Mouse (Mus musculus): ENCODE measurements around the gene Pcyt1b. TPM values are rescaled to one million over a fixed set of nuclear protein-coding genes. Genes with fewer than 3 reads are reported as not detected.

The Pcyt1b gene
- polyA plus RNA-seq (2012; ENCODE audit: insufficient read depth, insufficient read length, missing spikeins), result 0.28 TPM in 1 of 2 replicates, not detected in the other

GRCm38 (mm10) chrX:93654218-93655002 is at the start of gene Pcyt1b:
Gene Pcyt1b (plus strand): TSS chrX:93654863.
- Histone ChIP-seq H3K4me3 (ENCODE audit: insufficient read depth, low read depth, low read length) (no peak within 1 kb of the TSS), H3K4me1 (ENCODE audit: control insufficient read depth, insufficient read depth, insufficient read length, low read length) (no peaks in the 10 kb centered on the region), H3K27ac (replicated peaks; ENCODE audit: low read depth, low read length) (no peak within 1 kb of the TSS)

GRCm38 (mm10) chrX:93630256-93630655 is 24.4 kb upstream of the Pcyt1b start:
- Histone ChIP-seq H3K4me3 (ENCODE audit: insufficient read depth, low read depth, low read length) (no peak overlapping the region), H3K27ac (replicated peaks; ENCODE audit: low read depth, low read length) (no peak overlapping the region), H3K4me1 (ENCODE audit: control insufficient read depth, insufficient read depth, insufficient read length, low read length) (no peaks in the 10 kb centered on the region)

- H3K4me1 ChIP-seq (ENCODE audit: control insufficient read depth, insufficient read depth, insufficient read length, low read length), result no peaks in the 10 kb centered on the region
- peak within 1 kb of the TSS; percentile 60; the same call in 1 of the 2 replicates for H3K27ac ChIP-seq (replicated peaks; ENCODE audit: low read depth, low read length)
- peak within 1 kb of the TSS; percentile 94 for H3K4me3 ChIP-seq (ENCODE audit: insufficient read depth, low read depth, low read length)
Measured at GRCm38 (mm10) chrX:93631657-93632449, 22.8 kb upstream of the Pcyt1b start, which contains the start of gene Pola1. Gene Pola1 (minus strand): TSS chrX:93632155.

DNA sequence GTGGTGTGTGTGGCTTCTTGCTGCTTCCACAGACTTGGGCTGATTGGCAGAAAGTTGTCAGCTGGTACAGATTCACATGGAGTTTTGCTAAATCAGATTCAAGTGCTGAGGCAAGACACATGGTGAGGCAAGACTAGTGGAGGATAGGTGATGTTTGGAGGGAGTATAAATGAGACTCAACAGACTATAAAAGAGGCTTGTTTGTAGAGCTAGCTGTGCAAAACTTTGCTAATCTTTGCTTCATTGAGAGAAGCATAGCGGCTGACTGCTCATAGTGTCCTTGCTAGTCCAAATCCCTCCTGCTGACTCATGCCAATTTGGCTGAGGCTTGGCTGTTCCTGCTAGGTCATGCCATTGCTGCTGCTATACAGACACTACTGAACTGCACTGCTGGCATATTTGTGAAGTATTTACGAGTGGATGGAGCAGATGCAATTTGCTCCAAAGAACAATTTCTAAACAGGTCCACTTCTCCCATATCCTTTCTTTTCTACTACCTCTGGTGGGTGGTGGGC is 19.7 kb upstream of the Pcyt1b start:
- no peak overlapping the region for H3K4me3 ChIP-seq (ENCODE audit: insufficient read depth, low read depth, low read length)
- H3K27ac ChIP-seq (replicated peaks; ENCODE audit: low read depth, low read length), result no peak overlapping the region
- H3K4me1 ChIP-seq (ENCODE audit: control insufficient read depth, insufficient read depth, insufficient read length, low read length), result no peaks in the 10 kb centered on the region

DNA sequence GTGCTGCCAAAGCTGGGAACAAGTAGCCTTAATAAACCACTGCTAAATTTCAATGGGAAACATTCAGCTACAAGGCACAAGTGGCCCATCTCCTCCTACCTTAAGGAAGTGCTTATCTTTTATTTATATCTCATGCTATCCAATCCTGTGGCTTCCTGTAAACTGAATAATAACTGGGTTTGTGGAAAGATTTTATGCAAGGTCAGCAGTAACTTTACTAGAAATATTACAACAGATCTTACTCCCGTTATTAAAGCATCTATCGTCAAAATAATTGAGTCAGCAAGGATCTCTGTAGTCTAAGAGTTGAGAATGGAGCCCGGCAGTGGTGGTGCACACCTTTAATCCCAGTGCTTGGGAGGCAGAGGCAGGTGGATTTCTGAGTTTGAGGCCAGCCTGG is 11.1 kb upstream of the Pcyt1b start:
- Histone ChIP-seq H3K4me3 (ENCODE audit: insufficient read depth, low read depth, low read length) (no peak overlapping the region), H3K27ac (replicated peaks; ENCODE audit: low read depth, low read length) (no peak overlapping the region), H3K4me1 (ENCODE audit: control insufficient read depth, insufficient read depth, insufficient read length, low read length) (no peaks in the 10 kb centered on the region)

DNA sequence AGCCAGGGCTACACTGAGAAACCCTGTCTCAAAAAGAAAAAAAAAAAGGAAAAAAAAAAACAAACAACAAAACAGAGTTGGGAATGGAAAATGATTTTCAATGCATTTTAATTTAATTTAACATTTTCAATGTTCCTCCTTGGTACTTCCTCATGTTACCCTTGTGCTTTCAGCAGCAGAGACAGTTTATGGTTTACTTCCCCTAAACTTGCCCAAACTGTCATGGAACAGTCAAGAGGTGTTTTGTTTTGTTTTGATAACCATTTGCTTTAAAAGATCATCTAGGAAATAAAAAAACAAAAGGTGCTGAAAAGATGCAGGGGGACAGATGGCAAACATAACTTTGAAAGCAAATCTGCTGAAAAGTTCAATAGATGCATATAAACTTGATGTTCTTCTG is 10.6 kb upstream of the Pcyt1b start:
- Histone ChIP-seq H3K4me3 (ENCODE audit: insufficient read depth, low read depth, low read length) (no peak overlapping the region), H3K4me1 (ENCODE audit: control insufficient read depth, insufficient read depth, insufficient read length, low read length) (no peaks in the 10 kb centered on the region), H3K27ac (replicated peaks; ENCODE audit: low read depth, low read length) (no peak overlapping the region)

DNA sequence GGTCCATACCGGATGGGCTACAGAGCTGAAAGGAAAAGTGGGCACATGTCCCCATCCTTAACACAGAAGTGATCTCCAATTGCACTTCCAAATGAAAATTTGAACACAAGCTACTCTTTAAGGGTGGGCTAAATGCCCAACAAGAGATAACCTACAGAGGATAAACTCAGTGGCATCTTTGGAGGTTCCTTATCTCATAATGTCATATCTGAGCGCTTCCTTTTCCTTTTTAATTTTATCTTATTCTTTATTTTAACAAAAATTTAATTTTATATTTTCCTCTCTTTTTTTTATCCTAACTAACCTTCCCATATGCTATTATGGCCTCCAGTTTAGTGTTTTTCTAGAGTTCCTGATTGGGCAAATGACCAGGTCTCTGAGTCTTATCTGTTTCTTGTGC is 3.9 kb upstream of the Pcyt1b start:
- Histone ChIP-seq H3K4me3 (ENCODE audit: insufficient read depth, low read depth, low read length) (no peak overlapping the region), H3K4me1 (ENCODE audit: control insufficient read depth, insufficient read depth, insufficient read length, low read length) (no peaks in the 10 kb centered on the region), H3K27ac (replicated peaks; ENCODE audit: low read depth, low read length) (no peak overlapping the region)

DNA sequence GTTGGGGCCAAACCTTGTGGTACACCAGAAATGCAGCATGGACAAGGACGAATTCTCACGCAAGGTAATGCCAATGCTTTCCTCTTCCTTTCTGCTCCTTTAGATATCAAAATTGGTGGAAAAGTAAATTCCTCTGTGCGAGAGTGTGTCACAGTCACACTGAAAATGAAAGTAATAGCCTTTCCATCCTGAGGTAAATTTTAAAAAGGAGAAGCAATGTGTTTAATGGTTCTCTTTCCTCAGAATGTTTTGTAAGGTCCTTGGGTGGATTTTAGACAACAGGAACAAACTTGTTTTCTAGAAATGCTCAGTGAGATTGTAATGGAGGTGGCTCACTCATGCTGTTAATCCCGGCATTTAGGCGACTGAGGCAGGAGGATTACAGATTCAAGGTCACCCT is 490 bp downstream of the Pcyt1b start:
- no peak overlapping the region for H3K4me3 ChIP-seq (ENCODE audit: insufficient read depth, low read depth, low read length)
- no peaks in the 10 kb centered on the region for H3K4me1 ChIP-seq (ENCODE audit: control insufficient read depth, insufficient read depth, insufficient read length, low read length)
- no peak overlapping the region for H3K27ac ChIP-seq (replicated peaks; ENCODE audit: low read depth, low read length)

GRCm38 (mm10) chrX:93663919-93664586 is 9.4 kb downstream of the Pcyt1b start:
- no peak overlapping the region for H3K27ac ChIP-seq (replicated peaks; ENCODE audit: low read depth, low read length)
- H3K4me3 ChIP-seq (ENCODE audit: insufficient read depth, low read depth, low read length), result no peak overlapping the region

GRCm38 (mm10) chrX:93664787-93665186 is 10.1 kb downstream of the Pcyt1b start:
- no peak overlapping the region for H3K27ac ChIP-seq (replicated peaks; ENCODE audit: low read depth, low read length)
- no peaks in the 10 kb centered on the region for H3K4me1 ChIP-seq (ENCODE audit: control insufficient read depth, insufficient read depth, insufficient read length, low read length)
- H3K4me3 ChIP-seq (ENCODE audit: insufficient read depth, low read depth, low read length), result no peak overlapping the region

More at GRCm38 (mm10) chrX:93663919-93664586, 9.4 kb downstream of the Pcyt1b start:
- H3K4me1 ChIP-seq (ENCODE audit: control insufficient read depth, insufficient read depth, insufficient read length, low read length), result no peaks in the 10 kb centered on the region

DNA sequence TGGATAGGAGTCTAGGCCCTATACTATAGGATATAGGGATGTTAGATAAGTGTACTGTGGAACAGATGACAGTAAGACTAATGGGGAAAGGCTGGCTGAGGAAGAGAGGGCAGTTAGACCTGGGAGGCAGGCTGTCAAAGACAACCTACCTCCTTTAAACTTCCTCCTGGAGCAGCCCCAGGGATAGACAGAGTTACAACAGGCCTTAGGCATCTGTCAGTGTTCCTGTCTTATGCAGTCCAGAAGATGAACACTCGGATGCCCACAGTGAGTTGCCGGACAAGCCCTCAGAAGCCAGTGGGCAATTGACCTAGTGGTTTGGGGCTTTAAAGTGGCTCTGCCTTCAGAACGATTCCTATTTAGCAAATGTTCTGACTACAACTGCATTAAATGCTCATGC is 19.8 kb downstream of the Pcyt1b start:
- H3K4me3 ChIP-seq (ENCODE audit: insufficient read depth, low read depth, low read length), result no peak overlapping the region
- H3K4me1 ChIP-seq (ENCODE audit: control insufficient read depth, insufficient read depth, insufficient read length, low read length), result no peaks in the 10 kb centered on the region; the same call in 1 of the 2 replicates
- no peak overlapping the region for H3K27ac ChIP-seq (replicated peaks; ENCODE audit: low read depth, low read length)

- Histone ChIP-seq H3K27ac (replicated peaks; ENCODE audit: low read depth, low read length) (no peak overlapping the region), H3K4me3 (ENCODE audit: insufficient read depth, low read depth, low read length) (peak overlapping the region; percentile 6; the same call in 1 of the 2 replicates), H3K4me1 (ENCODE audit: control insufficient read depth, insufficient read depth, insufficient read length, low read length) (no peaks in the 10 kb centered on the region; the same call in 1 of the 2 replicates)
Measured at GRCm38 (mm10) chrX:93674836-93675795, 20.5 kb downstream of the Pcyt1b start.

DNA sequence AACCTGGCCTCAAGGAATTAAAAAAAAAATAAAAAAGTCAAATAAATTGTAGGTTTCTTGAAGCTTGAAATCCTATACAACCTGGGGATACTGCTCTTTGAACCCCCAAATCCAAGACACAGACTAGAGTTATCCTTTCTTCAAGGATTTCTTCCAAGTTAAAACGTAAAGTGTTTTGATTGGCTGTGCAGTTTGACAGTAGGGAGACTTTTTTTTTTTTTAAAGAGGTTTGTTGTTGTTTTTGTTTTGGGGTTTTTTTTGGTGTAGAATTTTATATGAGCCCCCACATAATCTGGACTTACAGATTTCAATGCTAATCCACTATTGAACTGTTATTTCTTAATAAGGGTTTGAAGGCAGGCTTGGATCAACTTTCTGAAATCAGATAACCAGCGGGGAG is 21.6 kb downstream of the Pcyt1b start:
- no peak overlapping the region for H3K4me3 ChIP-seq (ENCODE audit: insufficient read depth, low read depth, low read length)
- H3K27ac ChIP-seq (replicated peaks; ENCODE audit: low read depth, low read length), result no peak overlapping the region
- H3K4me1 ChIP-seq (ENCODE audit: control insufficient read depth, insufficient read depth, insufficient read length, low read length), result no peaks in the 10 kb centered on the region; the same call in 1 of the 2 replicates

DNA sequence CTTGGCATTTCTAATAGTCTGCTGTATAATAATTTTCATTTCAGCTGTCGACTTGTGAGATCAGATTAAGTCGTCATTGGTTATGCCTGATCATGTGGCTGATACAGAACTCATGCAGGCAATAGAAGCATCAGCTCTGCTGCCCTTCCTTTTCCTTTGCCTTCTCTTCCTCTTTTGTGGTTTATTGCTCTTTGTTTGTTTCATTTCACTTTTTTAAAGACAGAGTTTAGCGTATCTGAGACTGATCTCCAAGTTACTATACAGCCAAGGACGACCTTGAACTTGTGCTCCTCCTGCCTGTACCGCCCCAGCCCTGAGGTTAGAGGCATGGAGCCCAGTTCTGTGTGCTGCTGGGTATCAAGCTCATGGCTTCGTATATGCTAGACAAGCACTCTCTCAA is 34.6 kb downstream of the Pcyt1b start:
- Histone ChIP-seq H3K4me3 (ENCODE audit: insufficient read depth, low read depth, low read length) (no peak overlapping the region), H3K27ac (replicated peaks; ENCODE audit: low read depth, low read length) (no peak overlapping the region), H3K4me1 (ENCODE audit: control insufficient read depth, insufficient read depth, insufficient read length, low read length) (no peaks in the 10 kb centered on the region)

All from brown adipose tissue, adult 24 weeks (tissue).